Mouse (Mus musculus): ENCODE results near the gene Pip5k1a. TPM values are rescaled to one million over a fixed set of nuclear protein-coding genes. Genes with fewer than 3 reads are reported as not detected.
"Not testable (repeated sequence)": the region's sequence is repeated elsewhere in the genome, so short reads cannot be mapped to it uniquely, and the experiment has no call there.

Pip5k1a gene
- polyA plus RNA-seq, 1 experiment from 2014 or later: 19.5 TPM

DNA sequence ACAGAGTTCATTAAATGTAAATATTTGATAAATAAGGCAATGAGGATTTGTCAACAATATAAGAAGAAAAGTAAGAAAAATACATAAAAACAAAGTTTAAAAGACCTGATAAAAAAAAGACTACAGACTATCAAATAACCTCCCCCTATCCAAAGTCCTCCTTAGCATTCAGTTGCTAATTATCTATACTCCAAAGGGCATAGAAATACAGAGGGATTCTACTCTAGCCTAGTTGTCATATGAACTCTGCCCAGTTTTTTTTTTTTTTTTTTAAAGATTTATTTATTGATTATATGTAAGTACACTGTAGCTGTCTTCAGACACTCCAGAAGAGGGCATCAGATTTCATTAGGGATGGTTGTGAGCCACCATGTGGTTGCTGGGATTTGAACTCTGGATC, 578 bp upstream of the Pip5k1a start:
- Histone ChIP-seq H3K4me3 (peak overlapping the region; percentile 98), H3K4me1 (peaks cover 25% of the 10 kb centered on the region), H3K27ac (peak overlapping the region; percentile 90), H3K36me3 (replicated peaks) (peaks cover 16% of the 10 kb centered on the region)
- H3K27me3 ChIP-seq (ENCODE audit: poor library complexity, severe bottlenecking); DNase-seq (ENCODE audit: extremely low spot score, low spot score); H3K9me3 ChIP-seq: not testable (repeated sequence)

DNA sequence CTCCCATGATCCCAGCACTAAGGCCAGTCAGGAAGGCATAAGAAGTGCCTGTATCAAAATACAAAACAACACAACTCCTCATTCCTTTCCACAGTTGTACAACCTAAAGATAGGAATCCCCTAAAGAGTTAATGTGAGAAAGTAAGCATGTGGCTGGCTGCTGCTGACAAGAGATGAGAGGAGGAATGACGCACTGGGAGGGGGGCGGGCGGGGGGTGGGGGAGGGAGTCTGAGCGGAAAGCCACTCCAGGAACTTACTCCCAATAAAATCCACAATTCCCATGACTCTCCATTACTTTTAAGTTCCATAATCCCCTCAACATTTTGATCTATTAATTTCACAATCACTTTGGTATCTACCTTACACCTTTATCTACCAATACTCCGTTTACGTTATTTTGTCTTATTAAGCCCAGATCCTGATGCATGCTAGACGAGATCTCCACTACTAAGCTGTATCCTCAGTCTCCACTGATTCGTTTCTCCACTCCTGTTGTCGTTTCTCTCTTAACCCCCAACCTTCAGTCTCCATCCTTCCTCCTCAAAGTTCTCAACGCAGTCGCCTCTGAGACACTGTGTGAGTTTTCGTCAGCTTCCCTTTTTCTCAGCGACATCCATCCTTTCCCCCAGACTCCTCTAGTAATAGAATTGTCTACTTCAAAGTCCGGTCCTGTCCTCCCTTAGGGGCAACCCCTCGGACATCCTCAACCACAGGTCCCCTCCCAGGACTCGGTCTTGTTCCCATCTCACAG, 968 bp downstream of the Pip5k1a start:
- no peak for DNase-seq (ENCODE audit: extremely low spot score, low spot score)
- peak overlapping the region; percentile 90 for H3K27ac ChIP-seq
- WGBS: 4% methylated on average over 16 of the region's 16 CpGs

DNA sequence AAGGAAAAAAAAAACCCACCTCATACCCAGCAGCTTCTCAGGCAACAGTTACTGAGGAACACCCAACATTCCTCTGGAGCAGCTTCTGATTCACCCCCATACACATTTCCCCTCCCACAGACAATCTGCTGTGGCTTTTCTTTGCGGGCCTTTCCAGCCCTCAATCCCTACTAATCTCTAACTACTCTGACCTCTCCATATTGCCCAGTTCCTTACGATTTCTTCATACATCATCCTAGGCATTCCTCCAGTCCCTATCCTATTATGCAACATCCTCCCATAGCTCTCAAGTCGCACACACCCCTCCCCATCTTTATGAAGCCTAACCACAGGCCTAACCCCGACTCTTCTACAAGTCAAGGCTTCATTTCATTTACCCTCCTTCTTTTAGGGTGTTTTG, 1.6 kb downstream of the Pip5k1a start:
- Histone ChIP-seq H3K27ac (peak overlapping the region; percentile 90; the same call in 1 of the 2 replicates), H3K9me3 (no peaks in the 10 kb centered on the region), H3K36me3 (replicated peaks) (peaks cover 30% of the 10 kb centered on the region), H3K27me3 (ENCODE audit: poor library complexity, severe bottlenecking) (no peaks in the 10 kb centered on the region), H3K4me1 (peaks cover 25% of the 10 kb centered on the region), H3K4me3 (peak overlapping the region; percentile 98)
- WGBS: 74% methylated on average over 4 of the region's 4 CpGs
- DNase-seq (ENCODE audit: extremely low spot score, low spot score): no peak

More for the DNA sequence above, 968 bp downstream of the Pip5k1a start:
- no peaks in the 10 kb centered on the region for H3K9me3 ChIP-seq
- no peaks in the 10 kb centered on the region for H3K27me3 ChIP-seq (ENCODE audit: poor library complexity, severe bottlenecking)
- peak overlapping the region; percentile 98 for H3K4me3 ChIP-seq
- peaks cover 28% of the 10 kb centered on the region for H3K4me1 ChIP-seq
- peaks cover 27% of the 10 kb centered on the region for H3K36me3 ChIP-seq (replicated peaks)

GRCm38 (mm10) chr3:95100854-95101253, 5.9 kb downstream of the Pip5k1a start:
- DNase-seq (ENCODE audit: extremely low spot score, low spot score): no peak
- 26% methylated on average over 2 of the region's 2 CpGs for WGBS
- no peak overlapping the region for H3K27ac ChIP-seq
- H3K4me3 ChIP-seq: no peak overlapping the region
- H3K27me3 ChIP-seq (ENCODE audit: poor library complexity, severe bottlenecking): no peaks in the 10 kb centered on the region
- H3K4me1 ChIP-seq: peaks cover 21% of the 10 kb centered on the region
- peaks cover 57% of the 10 kb centered on the region for H3K36me3 ChIP-seq (replicated peaks)
- H3K9me3 ChIP-seq: no peaks in the 10 kb centered on the region

- 95% methylated on average over 1 of the region's 1 CpGs for whole genome bisulfite sequencing
These were observed 18.7 kb downstream of the Pip5k1a start for GRCm38 (mm10) chr3:95088071-95088470.

DNA sequence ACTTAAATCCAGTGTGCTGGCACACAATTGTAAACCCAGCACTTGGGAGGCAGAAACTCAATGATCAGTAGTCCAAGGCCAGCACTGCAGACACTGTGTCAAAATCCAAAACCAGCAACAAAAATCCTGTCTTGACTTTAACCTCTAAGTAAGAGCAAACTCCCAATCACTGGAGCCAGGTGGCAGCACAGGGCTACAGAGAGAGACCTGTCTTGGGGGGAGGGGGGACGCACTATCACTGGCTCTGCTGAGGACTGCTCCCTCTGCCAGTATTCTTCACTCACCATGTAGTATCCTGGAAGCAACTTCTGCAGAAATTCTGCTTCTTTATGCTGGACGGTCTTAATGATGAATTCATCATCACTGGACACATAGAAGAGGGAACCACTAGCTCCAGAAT, 35.1 kb downstream of the Pip5k1a start:
- Histone ChIP-seq H3K4me3 (no peak overlapping the region), H3K27me3 (ENCODE audit: poor library complexity, severe bottlenecking) (no peaks in the 10 kb centered on the region), H3K27ac (no peak overlapping the region), H3K36me3 (replicated peaks) (peaks cover 97% of the 10 kb centered on the region), H3K4me1 (no peaks in the 10 kb centered on the region), H3K9me3 (no peaks in the 10 kb centered on the region)
- DNase-seq (ENCODE audit: extremely low spot score, low spot score): no peak
- 93% methylated on average over 2 of the region's 2 CpGs for WGBS

More at GRCm38 (mm10) chr3:95088071-95088470, 18.7 kb downstream of the Pip5k1a start:
- Histone ChIP-seq H3K4me1 (no peaks in the 10 kb centered on the region), H3K36me3 (replicated peaks) (peaks cover 31% of the 10 kb centered on the region), H3K27me3 (ENCODE audit: poor library complexity, severe bottlenecking) (no peaks in the 10 kb centered on the region), H3K27ac (no peak overlapping the region), H3K4me3 (no peak overlapping the region), H3K9me3 (no peaks in the 10 kb centered on the region)
- no peak for DNase-seq (ENCODE audit: extremely low spot score, low spot score)

GRCm38 (mm10) chr3:95066570-95066969, 40.2 kb downstream of the Pip5k1a start:
- Histone ChIP-seq H3K36me3 (replicated peaks) (peaks cover 99% of the 10 kb centered on the region), H3K27ac (no peak overlapping the region), H3K27me3 (ENCODE audit: poor library complexity, severe bottlenecking) (no peaks in the 10 kb centered on the region), H3K9me3 (no peaks in the 10 kb centered on the region), H3K4me1 (no peaks in the 10 kb centered on the region), H3K4me3 (no peak overlapping the region)
- WGBS: 95% methylated on average over 11 of the region's 11 CpGs
- DNase-seq (ENCODE audit: extremely low spot score, low spot score): no peak

DNA sequence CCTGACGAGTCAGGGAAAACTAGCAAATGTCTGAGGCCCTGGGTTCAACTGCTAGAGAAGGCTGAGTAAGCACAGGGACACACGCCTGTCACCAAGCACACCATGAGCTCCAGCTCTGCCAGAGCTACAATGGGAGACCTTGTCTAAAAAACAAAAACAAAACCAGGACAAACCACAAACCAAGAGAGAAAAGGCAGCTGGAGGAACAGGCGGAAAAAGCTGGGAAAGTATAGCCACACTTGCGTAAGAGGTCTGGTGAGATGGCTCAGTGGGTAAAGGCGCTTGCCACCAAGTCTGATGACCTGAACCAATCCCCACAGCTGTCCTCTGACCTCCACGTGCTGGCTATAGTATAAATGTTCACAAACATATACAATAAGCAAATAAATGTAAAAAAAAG, 40.6 kb downstream of the Pip5k1a start:
- H3K9me3 ChIP-seq: no peaks in the 10 kb centered on the region
- no peak overlapping the region for H3K4me3 ChIP-seq
- no peaks in the 10 kb centered on the region for H3K27me3 ChIP-seq (ENCODE audit: poor library complexity, severe bottlenecking)
- WGBS: 93% methylated on average over 6 of the region's 6 CpGs
- H3K36me3 ChIP-seq (replicated peaks): peaks cover 99% of the 10 kb centered on the region
- H3K4me1 ChIP-seq: no peaks in the 10 kb centered on the region
- DNase-seq (ENCODE audit: extremely low spot score, low spot score): no peak
- H3K27ac ChIP-seq: no peak overlapping the region

DNA sequence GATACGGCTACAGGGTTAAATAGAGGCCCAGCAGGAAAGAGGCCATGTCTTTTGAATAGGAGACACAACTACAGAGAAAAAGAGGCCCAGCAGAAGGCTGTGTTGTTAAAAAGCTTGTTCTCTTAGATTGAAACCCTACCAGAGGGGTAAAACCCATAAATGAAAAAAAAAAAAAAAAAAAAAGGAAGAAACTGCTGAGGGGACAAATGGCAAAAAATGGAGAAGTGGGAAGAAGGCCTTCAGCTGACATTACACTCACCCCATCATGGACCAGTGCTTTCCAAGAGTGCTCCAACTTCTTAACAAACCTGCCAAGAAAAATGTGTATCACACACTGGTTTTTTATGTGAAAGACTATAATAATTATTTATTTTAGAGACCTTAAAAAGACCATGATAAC, 41.2 kb downstream of the Pip5k1a start:
- Histone ChIP-seq H3K27ac (no peak overlapping the region), H3K9me3 (no peaks in the 10 kb centered on the region), H3K36me3 (replicated peaks) (peaks cover 99% of the 10 kb centered on the region), H3K4me1 (no peaks in the 10 kb centered on the region), H3K27me3 (ENCODE audit: poor library complexity, severe bottlenecking) (no peaks in the 10 kb centered on the region), H3K4me3 (no peak overlapping the region)
- no peak for DNase-seq (ENCODE audit: extremely low spot score, low spot score)
- 94% methylated on average over 1 of the region's 1 CpGs for WGBS

- H3K4me1 ChIP-seq: no peaks in the 10 kb centered on the region
- H3K4me3 ChIP-seq: no peak overlapping the region
- peaks cover 99% of the 10 kb centered on the region for H3K36me3 ChIP-seq (replicated peaks)
- WGBS: 95% methylated on average over 4 of the region's 4 CpGs
- no peak overlapping the region for H3K27ac ChIP-seq
- H3K9me3 ChIP-seq: no peaks in the 10 kb centered on the region
- no peak for DNase-seq (ENCODE audit: extremely low spot score, low spot score)
- no peaks in the 10 kb centered on the region for H3K27me3 ChIP-seq (ENCODE audit: poor library complexity, severe bottlenecking)
These were observed 43.0 kb downstream of the Pip5k1a start for GRCm38 (mm10) chr3:95063741-95064140.

DNA sequence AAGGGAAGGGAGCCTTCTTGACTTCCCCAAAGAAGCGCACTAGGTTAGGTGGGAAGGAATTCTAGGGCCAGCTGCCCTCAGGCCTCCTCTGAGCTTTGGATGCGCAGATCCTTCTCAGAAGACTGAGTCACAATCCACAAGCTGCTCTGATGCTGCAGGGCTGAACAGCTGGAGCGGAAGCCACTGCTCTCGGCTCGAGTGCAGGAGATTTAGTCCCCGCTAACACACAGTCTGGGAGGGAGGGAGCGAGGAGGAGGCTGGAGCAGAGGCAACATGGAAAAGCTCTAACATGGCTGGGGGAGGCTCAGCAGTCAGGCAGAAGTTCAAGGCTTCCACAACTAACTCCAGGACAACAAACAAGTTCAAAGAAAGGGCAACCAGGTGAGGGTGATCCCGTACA, 48.7 kb downstream of the Pip5k1a start:
- 74% methylated on average over 8 of the region's 8 CpGs for whole genome bisulfite sequencing
- Histone ChIP-seq H3K4me3 (no peak overlapping the region), H3K4me1 (peaks cover 8% of the 10 kb centered on the region), H3K27me3 (ENCODE audit: poor library complexity, severe bottlenecking) (no peaks in the 10 kb centered on the region), H3K36me3 (replicated peaks) (peaks cover 64% of the 10 kb centered on the region), H3K9me3 (no peaks in the 10 kb centered on the region), H3K27ac (no peak overlapping the region)
- no peak for DNase-seq (ENCODE audit: extremely low spot score, low spot score)

GRCm38 (mm10) chr3:95056275-95056674, 50.5 kb downstream of the Pip5k1a start:
- no peak for DNase-seq (ENCODE audit: extremely low spot score, low spot score)
- 96% methylated on average over 7 of the region's 7 CpGs for WGBS
- H3K36me3 ChIP-seq (replicated peaks): peaks cover 46% of the 10 kb centered on the region
- no peak overlapping the region for H3K27ac ChIP-seq
- H3K27me3 ChIP-seq (ENCODE audit: poor library complexity, severe bottlenecking): no peaks in the 10 kb centered on the region
- H3K4me1 ChIP-seq: peaks cover 8% of the 10 kb centered on the region
- no peak overlapping the region for H3K4me3 ChIP-seq
- H3K9me3 ChIP-seq: no peaks in the 10 kb centered on the region

- H3K27ac ChIP-seq: no peak overlapping the region
- 55% methylated on average over 10 of the region's 10 CpGs for WGBS
- H3K36me3 ChIP-seq (replicated peaks): peaks cover 30% of the 10 kb centered on the region
- H3K4me3 ChIP-seq: no peak overlapping the region
- H3K27me3 ChIP-seq (ENCODE audit: poor library complexity, severe bottlenecking): no peaks in the 10 kb centered on the region
- peaks cover 8% of the 10 kb centered on the region for H3K4me1 ChIP-seq
- no peaks in the 10 kb centered on the region for H3K9me3 ChIP-seq
- no peak for DNase-seq (ENCODE audit: extremely low spot score, low spot score)
These were observed 52.1 kb downstream of the Pip5k1a start for GRCm38 (mm10) chr3:95054481-95055260.
